Mouse (Mus musculus) heart, embryonic 13.5 days (tissue): Measurements from ENCODE around the gene Grin1. TPM values are rescaled to one million over a fixed set of nuclear protein-coding genes. Genes with fewer than 3 reads are reported as not detected.

Source experiments
- ATAC-seq: fragments of 200-750 bp; cut with Nextera tagmentation; 2 replicates; pipeline ENCODE4 v1.8.0; 2017; ENCODE audit warnings: moderate TSS enrichment; ENCODE audit not compliant: insufficient number of reproducible peaks, low FRiP score, low TSS enrichment; ENCODE audit errors: extremely low read depth
- H3K27ac ChIP-seq: fragments of 300-500 bp; sonication (generic); replicated peaks from 2 replicates; pipeline ENCODE4 v1.5.1; 2015; ENCODE audit warnings: moderate library complexity, mild to moderate bottlenecking, inconsistent platforms
- H3K27me3 ChIP-seq: fragments of 300-500 bp; sonication (generic); replicated peaks from 2 replicates; pipeline ENCODE4 v1.6.1; 2015; ENCODE audit warnings: mild to moderate bottlenecking, inconsistent platforms
- H3K36me3 ChIP-seq: fragments of 300-500 bp; sonication (generic); 2 replicates; pipeline ENCODE4 v1.6.1; 2015; ENCODE audit warnings: mild to moderate bottlenecking, inconsistent platforms
- H3K4me1 ChIP-seq: fragments of 300-500 bp; sonication (generic); 2 replicates; pipeline ENCODE4 v1.6.1; 2015; ENCODE audit warnings: inconsistent platforms
- H3K4me2 ChIP-seq: fragments of 300-500 bp; sonication (generic); 2 replicates; pipeline ENCODE4 v1.6.1; 2015; ENCODE audit warnings: inconsistent platforms, mild to moderate bottlenecking, moderate library complexity
- H3K4me3 ChIP-seq: fragments of 300-500 bp; sonication (generic); 2 replicates; pipeline ENCODE4 v1.5.1; 2015; ENCODE audit warnings: moderate library complexity, mild to moderate bottlenecking, inconsistent platforms
- H3K9ac ChIP-seq: fragments of 300-500 bp; sonication (generic); 2 replicates; pipeline ENCODE4 v1.6.1; 2015; ENCODE audit warnings: inconsistent platforms, mild to moderate bottlenecking, moderate library complexity
- H3K9me3 ChIP-seq: fragments of 300-500 bp; sonication (generic); 2 replicates; pipeline ENCODE4 v1.6.1; 2016; ENCODE audit warnings: inconsistent platforms
- WGBS: fragments of 180-500 bp; shearing (Covaris S2); methylation state at CpG from one replicate; pipeline ENCODE4 v1.1.7; 2015; ENCODE audit warnings: mixed read lengths; 5-methylcytosine and 5-hydroxymethylcytosine counted together
- polyA plus RNA-seq: library from polyadenylated mRNA; unstranded; fragments of >200 nt; fragmentation: Nextera tagmentation; extraction: Ambion mirVana; gene quantifications from 2 replicates; pipeline ENCODE4 v1.2.1, GENCODE M21; 2015

Grin1 gene
- polyA plus RNA-seq, 1 experiment from 2014 or later = 0.16 TPM

DNA sequence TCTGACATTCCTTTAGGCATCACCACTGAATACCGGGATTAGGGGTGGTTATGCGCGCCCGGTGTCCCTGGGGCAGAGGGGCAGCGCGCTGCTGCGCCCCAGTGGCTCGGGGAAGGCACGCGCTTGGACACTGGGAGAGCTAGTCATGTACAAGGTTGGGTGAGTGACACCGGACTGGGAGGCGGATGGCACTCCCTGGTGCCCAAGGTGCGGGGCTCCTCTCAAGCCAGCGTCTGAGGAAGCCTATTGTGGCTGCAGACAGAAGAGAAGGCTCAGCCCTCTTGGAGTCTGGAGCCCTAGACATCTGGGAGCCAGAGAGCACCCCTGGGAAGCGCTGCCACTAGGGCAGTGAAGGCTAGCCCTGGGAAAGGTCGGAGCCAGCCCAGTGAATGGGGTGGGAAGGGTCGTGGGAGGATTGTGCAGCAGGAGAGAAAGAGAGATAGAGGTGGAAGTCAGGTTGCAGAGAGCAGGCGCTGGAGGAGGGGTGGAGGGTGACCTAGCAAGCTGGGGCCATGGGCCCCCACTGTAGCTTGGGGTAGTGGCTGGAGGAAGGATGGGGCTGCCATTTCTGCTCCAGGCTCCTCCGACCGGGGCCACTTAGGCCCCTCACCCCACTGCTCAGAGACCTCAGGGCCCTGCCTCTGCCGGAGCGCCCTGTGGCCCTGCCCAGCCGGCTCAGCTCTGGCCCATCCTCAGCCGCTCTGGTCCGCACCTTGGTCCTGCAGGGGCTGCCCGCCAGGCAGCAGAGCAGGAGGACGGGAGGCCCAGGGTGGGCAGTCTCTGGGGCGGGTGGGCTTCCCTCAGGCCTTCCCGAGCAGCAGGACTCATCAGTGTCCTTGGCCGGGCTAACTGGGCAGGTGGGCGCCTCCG lies 27.6 kb downstream of the Grin1 start:
- H3K4me3 ChIP-seq = peak overlapping the region; percentile 45
- H3K9ac ChIP-seq = peak overlapping the region; percentile 62; the same call in 1 of the 2 replicates
- ATAC-seq = no peak
- peaks cover under 1% of the 10 kb centered on the region for H3K36me3 ChIP-seq
- H3K4me1 ChIP-seq = peaks cover 44% of the 10 kb centered on the region
- WGBS = 8% methylated on average over 32 of the region's 32 CpGs
- H3K27ac ChIP-seq = no peak overlapping the region
- peaks cover 93% of the 10 kb centered on the region for H3K27me3 ChIP-seq
- H3K4me2 ChIP-seq = peak overlapping the region; percentile 67
- no peaks in the 10 kb centered on the region for H3K9me3 ChIP-seq

- Histone ChIP-seq H3K4me3 (peak overlapping the region; percentile 36), H3K4me2 (peak overlapping the region; percentile 49), H3K27me3 (peaks cover 87% of the 10 kb centered on the region), H3K4me1 (peaks cover 46% of the 10 kb centered on the region), H3K9ac (no peak overlapping the region), H3K27ac (no peak overlapping the region), H3K9me3 (no peaks in the 10 kb centered on the region), H3K36me3 (peaks cover 7% of the 10 kb centered on the region)
- ATAC-seq = no peak
- under 1% methylated on average over 18 of the region's 18 CpGs for WGBS
Observed at GRCm38 (mm10) chr2:25290816-25291130, 28.2 kb downstream of the Grin1 start.

GRCm38 (mm10) chr2:25290101-25290815 lies 28.7 kb downstream of the Grin1 start:
- Histone ChIP-seq H3K27ac (no peak overlapping the region), H3K4me3 (peak overlapping the region; percentile 36), H3K36me3 (peaks cover 12% of the 10 kb centered on the region), H3K4me1 (peaks cover 46% of the 10 kb centered on the region), H3K9ac (no peak overlapping the region), H3K9me3 (no peaks in the 10 kb centered on the region), H3K27me3 (peaks cover 82% of the 10 kb centered on the region), H3K4me2 (peak overlapping the region; percentile 49)
- WGBS = 1% methylated on average over 54 of the region's 54 CpGs
- no peak for ATAC-seq

- Histone ChIP-seq H3K9ac (no peak within 1 kb of the TSS), H3K4me3 (peak within 1 kb of the TSS; percentile 36), H3K36me3 (peaks cover 18% of the 10 kb centered on the region), H3K4me2 (peak within 1 kb of the TSS; percentile 49), H3K9me3 (no peaks in the 10 kb centered on the region), H3K27me3 (peaks cover 76% of the 10 kb centered on the region), H3K27ac (no peak within 1 kb of the TSS), H3K4me1 (peaks cover 46% of the 10 kb centered on the region)
- 8% methylated on average over 11 of the region's 11 CpGs for WGBS
- ATAC-seq = no peak
Observed at GRCm38 (mm10) chr2:25289651-25290050, 29.3 kb downstream of the Grin1 start, which contains the start of gene Lrrc26. Gene Lrrc26, plus strand, starts transcription at chr2:25289915.

DNA sequence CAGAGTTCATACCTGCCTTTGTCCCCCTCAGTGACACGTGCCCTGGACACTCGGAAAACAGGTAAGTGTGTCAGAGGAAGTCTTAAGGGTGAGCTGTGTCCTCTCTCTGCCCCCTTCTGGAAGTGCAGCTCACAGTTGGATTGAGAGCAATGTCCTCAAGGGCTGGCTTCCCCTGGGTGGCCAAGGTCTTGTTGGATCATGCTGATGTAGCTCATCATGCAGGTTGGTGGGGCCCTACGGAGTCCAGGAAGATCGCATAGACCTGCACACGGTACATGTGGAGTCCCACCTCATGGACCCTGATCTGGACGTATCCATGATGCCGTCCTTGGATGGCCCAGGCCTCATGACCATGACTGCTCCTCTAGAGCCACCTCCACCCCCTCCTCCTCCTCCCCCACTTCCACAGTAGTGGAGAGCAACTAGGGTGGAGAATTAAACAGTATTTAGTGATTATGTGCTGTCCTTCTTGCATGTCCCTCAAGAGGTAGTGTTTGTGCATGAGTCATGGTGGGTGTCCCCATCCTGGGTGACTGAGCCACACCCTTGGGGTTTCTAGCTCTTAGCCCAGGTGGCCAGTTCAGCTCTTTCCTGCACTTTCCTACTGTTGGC lies 30.1 kb downstream of the Grin1 start:
- Histone ChIP-seq H3K36me3 (peaks cover 26% of the 10 kb centered on the region), H3K4me3 (no peak overlapping the region), H3K27me3 (peaks cover 68% of the 10 kb centered on the region), H3K9ac (no peak overlapping the region), H3K27ac (no peak overlapping the region), H3K4me2 (no peak overlapping the region), H3K4me1 (peaks cover 46% of the 10 kb centered on the region), H3K9me3 (no peaks in the 10 kb centered on the region)
- ATAC-seq = no peak
- WGBS = 63% methylated on average over 7 of the region's 7 CpGs

DNA sequence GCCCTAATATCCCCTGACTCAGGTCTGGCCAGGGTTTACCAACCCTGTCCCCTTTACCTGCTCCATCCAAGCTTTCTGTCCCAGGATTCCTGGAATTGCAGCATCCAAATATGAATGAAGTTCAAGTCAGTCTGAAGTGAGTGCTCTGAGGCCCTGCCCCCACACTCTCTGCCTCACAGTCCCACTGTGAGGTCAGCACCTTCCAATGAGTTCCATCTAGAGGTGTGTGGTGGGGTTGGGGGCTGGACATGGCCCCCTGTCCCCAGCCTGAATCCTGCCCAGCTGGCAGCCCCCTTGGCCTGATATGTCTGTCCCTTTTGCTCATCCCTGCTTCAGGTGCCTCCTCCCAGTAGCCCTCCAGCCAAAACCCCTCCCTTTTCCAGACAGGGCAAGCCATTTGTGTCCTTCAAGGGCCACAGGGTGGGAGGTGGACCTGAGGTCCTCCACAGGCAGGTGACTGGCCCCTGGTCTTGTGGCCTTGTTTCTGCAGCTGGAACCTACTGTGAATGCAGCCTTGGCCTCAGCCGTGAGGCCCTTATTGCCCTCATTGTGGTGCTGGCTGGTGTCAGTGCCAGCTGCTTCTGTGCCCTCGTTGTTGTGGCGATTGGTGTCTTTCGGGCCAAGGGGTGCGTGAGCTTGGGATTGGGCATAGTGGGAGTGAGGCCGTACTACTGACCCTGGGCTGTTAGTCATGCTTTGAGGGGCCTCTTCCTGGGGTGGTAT lies 30.9 kb downstream of the Grin1 start, which contains the start of gene Tmem210:
Gene Tmem210, plus strand, starts transcription at position 219 of the 723 bp plus-strand sequence.
- WGBS = 76% methylated on average over 6 of the region's 6 CpGs
- H3K4me2 ChIP-seq = no peak within 1 kb of the TSS

GRCm38 (mm10) chr2:25286837-25287636 lies 31.9 kb downstream of the Grin1 start:
- Histone ChIP-seq H3K4me2 (no peak overlapping the region), H3K9me3 (no peaks in the 10 kb centered on the region), H3K4me3 (no peak overlapping the region), H3K27me3 (peaks cover 50% of the 10 kb centered on the region), H3K27ac (no peak overlapping the region), H3K36me3 (peaks cover 45% of the 10 kb centered on the region), H3K4me1 (peaks cover 40% of the 10 kb centered on the region), H3K9ac (no peak overlapping the region)
- WGBS = 43% methylated on average over 7 of the region's 7 CpGs
- no peak for ATAC-seq

More for the DNA sequence above, 30.9 kb downstream of the Grin1 start, which contains the start of gene Tmem210:
- H3K36me3 ChIP-seq = peaks cover 34% of the 10 kb centered on the region
- ATAC-seq = no peak
- H3K27ac ChIP-seq = no peak within 1 kb of the TSS
- peaks cover 60% of the 10 kb centered on the region for H3K27me3 ChIP-seq
- H3K4me1 ChIP-seq = peaks cover 46% of the 10 kb centered on the region
- no peak within 1 kb of the TSS for H3K9ac ChIP-seq
- H3K4me3 ChIP-seq = no peak within 1 kb of the TSS
- no peaks in the 10 kb centered on the region for H3K9me3 ChIP-seq

DNA sequence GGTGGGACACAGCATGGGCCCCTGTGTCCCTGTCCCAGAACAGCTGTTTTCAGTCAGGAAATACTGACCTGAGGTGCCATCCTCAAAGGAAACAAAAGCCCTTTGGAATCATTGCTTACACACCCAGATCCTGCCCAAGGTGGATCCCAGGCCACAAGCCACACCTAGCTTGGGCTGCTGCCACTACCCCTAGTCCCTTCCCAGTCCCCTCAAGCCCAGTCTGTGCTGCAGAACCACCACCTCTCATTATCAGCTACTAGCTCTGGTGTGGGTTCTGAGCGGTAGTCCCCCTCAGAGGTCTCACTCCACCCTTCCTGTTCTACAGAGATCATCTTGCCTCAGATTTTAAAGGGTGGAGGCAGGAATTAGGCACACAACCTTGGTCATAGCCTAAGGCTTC lies 32.7 kb downstream of the Grin1 start:
- peaks cover 42% of the 10 kb centered on the region for H3K27me3 ChIP-seq
- H3K36me3 ChIP-seq = peaks cover 50% of the 10 kb centered on the region
- ATAC-seq = no peak
- WGBS = 44% methylated on average over 1 of the region's 1 CpGs
- H3K27ac ChIP-seq = no peak overlapping the region
- no peaks in the 10 kb centered on the region for H3K9me3 ChIP-seq
- H3K4me1 ChIP-seq = peaks cover 32% of the 10 kb centered on the region
- H3K4me3 ChIP-seq = no peak overlapping the region
- H3K9ac ChIP-seq = no peak overlapping the region
- H3K4me2 ChIP-seq = no peak overlapping the region

DNA sequence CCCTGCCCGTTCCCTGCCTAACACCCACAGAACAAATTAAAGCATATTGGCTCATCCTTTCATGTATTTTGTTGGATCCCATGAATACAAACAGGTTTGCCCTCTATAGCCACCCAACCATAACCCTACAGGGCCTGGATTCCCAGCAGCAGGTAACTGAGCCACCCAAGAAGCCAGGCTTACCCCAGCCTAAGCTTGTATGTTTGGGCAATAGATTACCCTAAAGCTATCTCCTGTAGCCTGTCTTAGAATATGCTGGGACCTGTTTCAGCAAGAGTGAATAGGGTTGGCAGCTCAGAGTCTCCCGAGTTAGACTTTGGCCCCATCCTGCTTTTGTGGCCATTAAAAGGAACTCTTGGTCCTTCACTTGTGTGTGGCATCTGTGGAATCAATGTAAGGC lies 33.4 kb downstream of the Grin1 start:
- no peak for ATAC-seq
- WGBS = 97% methylated on average over 2 of the region's 2 CpGs

More for the DNA sequence above, 33.4 kb downstream of the Grin1 start:
- Histone ChIP-seq H3K27ac (no peak overlapping the region), H3K27me3 (peaks cover 35% of the 10 kb centered on the region), H3K4me3 (no peak overlapping the region), H3K9ac (no peak overlapping the region), H3K4me1 (peaks cover 25% of the 10 kb centered on the region), H3K36me3 (peaks cover 57% of the 10 kb centered on the region), H3K9me3 (no peaks in the 10 kb centered on the region), H3K4me2 (no peak overlapping the region)
